Mouse (Mus musculus) sigmoid colon, adult 10 weeks (tissue): ENCODE results near the gene Jag1. TPM values are rescaled to one million over a fixed set of nuclear protein-coding genes. Genes with fewer than 3 reads are reported as not detected.

Experiments
- polyA plus RNA-seq: library from polyadenylated mRNA; stranded (reverse); fragments of 350-450 nt; fragmentation: Illumina TruSeq; extraction: RNeasy Lipid Tissue Mini Kit (QIAGEN cat#74804); gene quantifications from one replicate; pipeline ENCODE4 v1.2.3, GENCODE M21; 2014; ENCODE audit warnings: low read depth, low replicate concordance

Gene Jag1
- polyA plus RNA-seq: 14.4 TPM

GRCm38 (mm10) chr2:137116025-137116674 is at the start of gene Jag1:
Gene Jag1, minus strand, starts transcription at chr2:137116644.

Other genes starting within 250 kb of the Jag1 start
- gene AL731706.2, start 231.0 kb downstream of the Jag1 start, polyA plus RNA-seq: 26.6 TPM
- gene Slx4ip, start 225.4 kb downstream of the Jag1 start, polyA plus RNA-seq: 21.9 TPM
- gene AL731706.1, start 225.3 kb downstream of the Jag1 start, polyA plus RNA-seq: 17.4 TPM
- 176 TPM for gene Mkks, start 225.3 kb downstream of the Jag1 start, polyA plus RNA-seq